Comparison of ENCODE assay signal across 9 mouse cellular contexts in the genomic region with DNA sequence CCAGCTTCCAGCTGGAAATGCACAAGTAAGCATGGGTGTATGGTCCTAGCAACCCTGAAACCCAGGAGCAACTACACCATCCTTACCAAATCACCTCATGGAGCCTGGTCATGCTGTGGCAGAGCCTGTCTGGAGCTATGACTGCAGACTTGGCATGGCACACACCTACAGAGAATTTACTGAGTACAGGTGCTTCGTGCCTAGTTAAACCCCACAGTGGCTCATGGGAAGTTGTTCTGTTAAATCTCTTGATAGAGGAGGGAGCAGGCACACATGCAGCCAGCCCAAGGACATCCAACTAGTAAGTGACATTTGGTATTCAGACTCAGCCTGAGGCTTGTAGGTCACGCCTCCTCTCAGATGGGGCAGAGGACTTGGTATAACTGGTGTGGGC. TPM values are rescaled to one million over a fixed set of nuclear protein-coding genes. Genes with fewer than 3 reads are reported as not detected.
A peak's percentile ranks its signal among the peaks of the same experiment; 100 is the strongest.
DNase-seq lines count a peak whose midpoint lies in the region; ATAC-seq and TF ChIP-seq lines count a peak whose summit lies in the region.
"Had no signal": no experiment of that assay in that cellular context is flagged by ENCODE, and none has a peak within 500 bp of the region (broad histone marks: within the 10 kb centered on the region; RNA-seq: fewer than 3 reads in every experiment).

No protein-coding gene starts in this region.

- peaks cover 65% of the 10 kb centered on the region for H3K4me1 ChIP-seq in cerebellum, adult 2 months (ENCODE audit: control insufficient read depth, insufficient read depth, low read length)

- no peak overlapping the region for H3K4me3 ChIP-seq in cerebellum, adult 2 months (replicated peaks; ENCODE audit: insufficient read depth, low read depth, low read length)
- H3K4me3 ChIP-seq in layer of hippocampus, adult 2 months, result no peak overlapping the region

- no peak for TF ChIP-seq POLR2A in cerebellum, adult 2 months (IDR thresholded peaks at IDR 0.05; ENCODE audit: borderline replicate concordance, insufficient read depth, low read length)

- intact Hi-C loops in heart, postnatal 14 days (cut with DNase I), result no loop called here

- H3K27ac ChIP-seq in cerebellum, adult 2 months (ENCODE audit: insufficient read depth, low read length), result peak overlapping the region; percentile 29
- peak overlapping the region; percentile 73; the same call in 1 of the 2 replicates for H3K27ac ChIP-seq in layer of hippocampus, adult 2 months

- no peak; the same call in 1 of the 2 replicates for ATAC-seq in cerebellum, adult (ENCODE audit: insufficient number of reproducible peaks, low FRiP score, low TSS enrichment)

- 36% methylated on average over 2 of the region's 2 CpGs for WGBS in cerebellum, adult 2 months

- TF ChIP-seq CTCF in cerebellum, adult 2 months (IDR thresholded peaks at IDR 0.05; ENCODE audit: borderline replicate concordance, insufficient read depth, low read depth, low read length), result no peak
- TF ChIP-seq CTCF in layer of hippocampus, adult 2 months (conservative IDR thresholded peaks at IDR 0.05), result no peak

- DNase-seq in cerebellum, adult 2 months, result peak; percentile 53 to 66
- DNase-seq in layer of hippocampus, adult 2 months (ENCODE audit: low spot score in 2 of 2), result no peak
- DNase-seq in layer of hippocampus, adult 18-20 months (ENCODE audit: low spot score in 2 of 2), result no peak
- peak; percentile 64 for DNase-seq in cerebellum, adult 9-10 months
- DNase-seq in induced T-regulatory cell, adult 2 months (ENCODE audit: low read depth), result peak; percentile 21
- no peak for DNase-seq in thymus, postnatal 0 days (ENCODE audit: low spot score)
- DNase-seq in heart, postnatal 14 days, result no peak
- DNase-seq: kidney, adult 9 months had no signal

- no peaks in the 10 kb centered on the region for H3K27me3 ChIP-seq in cerebellum, adult 2 months (ENCODE audit: control insufficient read depth, insufficient read depth, low read length)

RNA-seq across cellular contexts. Expression of a gene that starts 15.7 kb away (rescaled TPM):
- polyA plus RNA-seq in cerebellum, adult 2 months (2012; rRNA removed), result 227 and 282 TPM in 2 replicates
- 10 to 100 TPM; 71.9 to 73.3 TPM for total RNA-seq in layer of hippocampus, adult 2 months (2021)
- 10 to 100 TPM; 81.0 to 86.8 TPM for total RNA-seq in layer of hippocampus, adult 18-20 months (2021)
- 17.9 and 19.1 TPM in 2 replicates for polyA plus RNA-seq in thymus, postnatal 0 days (2015; fragmentation: Nextera tagmentation; extraction: Ambion mirVana)
- 10 to 100 TPM; 77.7 to 82.2 TPM for total RNA-seq in heart, postnatal 14 days (2021)

Comparison
In these comparisons a context has a peak if more than half of its experiments do, and no peak if none do; other contexts are left out.
1. DNase-seq: peak in cerebellum, adult 2 months (2 of 2), cerebellum, adult 9-10 months (single experiment) and induced T-regulatory cell, adult 2 months (single experiment); none in layer of hippocampus, adult 2 months (0 of 2), layer of hippocampus, adult 18-20 months (0 of 2), thymus, postnatal 0 days (single experiment) and heart, postnatal 14 days (0 of 2).